Mouse (Mus musculus): Measurements from ENCODE around the gene Zfp747.

Zfp747 gene

DNA sequence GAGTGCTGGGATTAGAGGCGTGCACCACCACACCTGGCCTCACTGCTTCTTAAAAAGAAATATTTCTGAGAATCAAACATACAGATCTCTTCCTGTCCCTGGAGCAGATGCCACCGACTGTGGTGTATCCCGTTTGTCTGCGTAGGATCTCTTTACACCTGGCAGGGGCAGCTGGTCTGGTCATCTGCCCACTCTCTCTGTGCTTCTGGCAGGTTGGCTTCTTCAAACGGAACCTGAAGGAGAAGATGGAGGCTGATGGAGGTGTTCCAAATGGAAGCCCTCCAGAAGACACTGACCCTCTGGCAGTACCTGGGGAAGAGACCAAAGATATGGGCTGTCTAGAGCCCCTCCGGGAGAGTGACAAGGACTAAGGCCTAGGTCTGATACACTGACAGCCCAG, 42.6 kb downstream of the Zfp747 start:
- DNase-seq (ENCODE audit: low read depth, low spot score), result no peak

DNA sequence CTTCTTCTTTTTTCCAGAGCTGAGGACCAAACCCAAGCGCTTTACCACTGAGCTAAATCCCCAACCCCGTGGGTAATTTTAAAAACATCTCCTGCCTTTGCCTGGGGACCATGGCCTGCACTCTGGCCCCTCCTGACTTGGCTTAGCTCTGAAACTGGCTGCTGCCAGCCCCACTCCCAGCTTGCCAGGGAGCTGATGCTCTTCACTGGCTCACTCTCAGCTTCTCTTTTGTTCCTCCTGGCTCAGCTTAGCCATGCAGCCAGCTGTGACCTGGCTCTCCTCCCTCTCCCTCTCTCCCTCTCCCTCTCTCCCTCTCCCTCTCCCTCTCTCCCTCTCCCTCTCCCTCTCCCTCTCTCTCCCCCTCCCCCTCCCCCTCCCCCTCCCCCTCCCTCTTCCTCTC, 49.2 kb downstream of the Zfp747 start:
- DNase-seq (ENCODE audit: low read depth, low spot score), result no peak

DNA sequence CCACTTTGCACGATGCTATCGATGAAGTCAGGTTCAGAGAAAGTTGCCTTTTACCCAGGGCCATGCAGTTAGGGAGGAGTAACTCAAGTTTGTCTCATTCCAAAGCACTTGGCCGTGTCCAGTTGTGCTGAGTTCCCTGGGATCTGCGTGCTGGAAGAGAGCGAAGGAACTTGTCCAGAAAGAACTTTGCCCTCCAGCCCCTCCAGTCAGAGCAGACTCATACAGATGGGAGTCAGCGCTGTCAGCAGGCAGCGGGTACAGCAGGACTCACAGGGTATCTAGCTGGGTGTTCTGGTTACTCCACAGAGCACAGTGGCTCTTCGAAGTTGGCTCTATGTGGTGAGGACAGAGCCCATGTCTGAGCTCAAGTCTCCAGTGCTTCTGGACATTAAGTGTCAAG, 50.3 kb downstream of the Zfp747 start:
- DNase-seq (ENCODE audit: low read depth, low spot score), result no peak

DNA sequence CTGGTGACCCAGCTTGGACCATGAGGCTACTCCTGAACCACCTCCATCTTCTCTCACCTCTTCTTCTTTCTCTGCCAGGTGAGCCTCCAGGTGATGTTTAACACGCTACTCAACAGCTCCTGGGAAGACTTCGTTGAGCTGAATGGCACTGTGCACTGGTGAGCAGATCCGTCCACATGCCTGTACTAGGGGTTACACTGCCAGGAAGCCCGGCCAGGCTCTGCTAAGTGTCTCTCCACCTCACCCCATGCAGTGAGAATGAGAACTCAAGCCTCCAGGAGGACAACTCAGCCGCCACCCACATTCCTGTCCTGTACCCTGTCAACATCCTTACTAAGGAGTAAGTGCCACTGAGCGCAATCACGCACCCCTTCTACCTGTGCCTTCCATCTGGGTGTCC, 50.9 kb downstream of the Zfp747 start:
- DNase-seq (ENCODE audit: low read depth, low spot score), result no peak

Measured in embryo, embryonic 11.5 days (tissue).